Mouse (Mus musculus) midbrain, embryonic 15.5 days (tissue): ENCODE measurements around the gene Socs3. TPM values are rescaled to one million over a fixed set of nuclear protein-coding genes. Genes with fewer than 3 reads are reported as not detected.

Experiments used
- ATAC-seq: fragments of 200-750 bp; cut with Nextera tagmentation; replicated peaks from 2 replicates; pipeline ENCODE4 v1.8.0; 2017; ENCODE audit warnings: moderate TSS enrichment
- H3K27ac ChIP-seq: fragments of 300-500 bp; sonication (generic); 2 replicates; pipeline ENCODE4 v1.5.1; 2015; ENCODE audit warnings: mild to moderate bottlenecking, inconsistent platforms
- H3K27me3 ChIP-seq: fragments of 300-500 bp; sonication (generic); replicated peaks from 2 replicates; pipeline ENCODE4 v1.6.1; 2015; ENCODE audit warnings: inconsistent platforms
- H3K36me3 ChIP-seq: fragments of 300-500 bp; sonication (generic); replicated peaks from 2 replicates; pipeline ENCODE4 v1.6.1; 2015; ENCODE audit warnings: inconsistent platforms
- H3K4me1 ChIP-seq: fragments of 300-500 bp; sonication (generic); 2 replicates; pipeline ENCODE4 v1.6.1; 2015; ENCODE audit warnings: inconsistent platforms
- H3K4me2 ChIP-seq: fragments of 300-500 bp; sonication (generic); 2 replicates; pipeline ENCODE4 v1.6.1; 2015; ENCODE audit warnings: inconsistent platforms, mild to moderate bottlenecking, moderate library complexity
- H3K4me3 ChIP-seq: fragments of 300-500 bp; sonication (generic); 2 replicates; pipeline ENCODE4 v1.5.1; 2015; ENCODE audit warnings: mild to moderate bottlenecking, inconsistent platforms
- H3K9ac ChIP-seq: fragments of 300-500 bp; sonication (generic); 2 replicates; pipeline ENCODE4 v1.6.1; 2015; ENCODE audit warnings: mild to moderate bottlenecking, inconsistent platforms
- H3K9me3 ChIP-seq: fragments of 300-500 bp; sonication (generic); 2 replicates; pipeline ENCODE4 v1.6.1; 2016; ENCODE audit warnings: inconsistent platforms
- WGBS: fragments of 180-500 bp; shearing (Covaris S2); methylation state at CpG from one replicate; pipeline ENCODE4 v1.1.7; 2015; ENCODE audit warnings: mixed read lengths; 5-methylcytosine and 5-hydroxymethylcytosine counted together
- polyA plus RNA-seq: library from polyadenylated mRNA; unstranded; fragments of >200 nt; fragmentation: Nextera tagmentation; extraction: Ambion mirVana; gene quantifications from 2 replicates; pipeline ENCODE4 v1.2.1, GENCODE M21; 2015

The Socs3 gene
- polyA plus RNA-seq: 8.7 and 8.9 TPM in 2 replicates

DNA sequence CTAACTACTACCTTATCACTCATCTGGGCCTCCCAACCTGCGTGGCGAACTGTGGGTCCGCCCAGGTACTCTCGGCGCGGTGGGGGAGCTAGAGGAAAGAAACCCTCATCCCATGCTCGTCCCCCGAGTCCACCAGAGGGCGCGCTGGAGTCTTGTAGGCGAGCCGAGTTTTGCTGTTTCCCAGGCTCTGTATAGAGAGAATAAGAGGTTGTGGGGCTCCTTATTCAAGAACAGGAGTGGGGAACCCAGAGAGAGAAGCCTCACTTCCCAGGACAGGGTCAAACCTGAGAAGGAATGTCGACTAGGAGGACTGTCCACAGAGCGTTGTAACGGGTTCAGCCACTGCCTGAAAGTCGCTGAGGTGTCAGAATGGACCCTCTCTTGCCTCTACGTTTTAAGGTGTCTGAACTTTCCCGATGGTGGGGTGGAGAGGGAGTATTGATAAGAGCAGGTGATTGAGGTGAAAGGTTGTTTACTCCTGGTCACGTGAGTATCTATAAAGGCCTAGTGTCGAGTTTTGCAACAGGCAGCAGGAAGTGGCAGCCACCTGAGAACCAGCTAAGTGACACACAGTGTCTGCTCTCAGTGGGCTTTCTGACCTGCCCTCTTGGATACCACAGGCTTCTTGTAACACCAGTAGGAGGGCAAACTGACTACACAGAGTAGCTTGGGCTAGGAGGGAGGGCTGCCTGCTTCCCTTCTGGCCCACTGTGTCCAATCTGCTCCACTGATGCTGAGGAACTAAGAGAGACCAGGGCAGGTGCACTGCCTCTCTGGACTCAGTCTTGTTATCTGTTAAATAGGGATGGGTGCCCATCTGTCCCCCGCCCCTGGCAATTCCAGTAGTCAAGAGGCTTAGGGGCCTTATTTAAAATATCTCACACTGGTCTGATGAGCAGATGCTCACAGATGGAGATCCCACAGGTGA lies at the start of gene Socs3:
Gene Socs3 (minus strand): TSS at position 103 of the 928 bp plus-strand sequence.
- Histone ChIP-seq H3K36me3 (no peaks in the 10 kb centered on the region), H3K4me1 (peaks cover 56% of the 10 kb centered on the region), H3K4me3 (peak within 1 kb of the TSS; percentile 60), H3K9ac (peak within 1 kb of the TSS; percentile 59), H3K27me3 (peaks cover 20% of the 10 kb centered on the region), H3K9me3 (no peaks in the 10 kb centered on the region), H3K27ac (peak within 1 kb of the TSS; percentile 79), H3K4me2 (peak within 1 kb of the TSS; percentile 90)
- WGBS: 12% methylated on average over 21 of the region's 21 CpGs
- peak; percentile 31 for ATAC-seq

GRCm38 (mm10) chr11:118018328-118018727 lies 48.5 kb upstream of the Socs3 start:
- Histone ChIP-seq H3K9ac (no peak overlapping the region), H3K9me3 (no peaks in the 10 kb centered on the region), H3K27ac (no peak overlapping the region), H3K4me3 (no peak overlapping the region), H3K36me3 (peaks cover 9% of the 10 kb centered on the region), H3K27me3 (no peaks in the 10 kb centered on the region), H3K4me1 (no peaks in the 10 kb centered on the region), H3K4me2 (no peak overlapping the region)
- ATAC-seq: no peak
- 91% methylated on average over 4 of the region's 4 CpGs for WGBS

GRCm38 (mm10) chr11:118015381-118016145 lies 45.7 kb upstream of the Socs3 start:
- Histone ChIP-seq H3K4me3 (no peak overlapping the region), H3K4me2 (no peak overlapping the region), H3K27ac (no peak overlapping the region), H3K9ac (no peak overlapping the region), H3K4me1 (no peaks in the 10 kb centered on the region), H3K27me3 (no peaks in the 10 kb centered on the region), H3K36me3 (peaks cover 6% of the 10 kb centered on the region), H3K9me3 (no peaks in the 10 kb centered on the region)
- 86% methylated on average over 8 of the region's 8 CpGs for WGBS
- ATAC-seq: no peak

- H3K27ac ChIP-seq: no peak overlapping the region
- H3K9me3 ChIP-seq: no peaks in the 10 kb centered on the region
- H3K4me3 ChIP-seq: no peak overlapping the region
- ATAC-seq: no peak
- H3K36me3 ChIP-seq: no peaks in the 10 kb centered on the region; the same call in none of the 2 replicates
- H3K27me3 ChIP-seq: no peaks in the 10 kb centered on the region
- H3K9ac ChIP-seq: no peak overlapping the region
- no peak overlapping the region for H3K4me2 ChIP-seq
- WGBS: 88% methylated on average over 12 of the region's 12 CpGs
- peaks cover 6% of the 10 kb centered on the region for H3K4me1 ChIP-seq
Observed at GRCm38 (mm10) chr11:118014391-118014995, 44.6 kb upstream of the Socs3 start.

GRCm38 (mm10) chr11:118013339-118013738 lies 43.5 kb upstream of the Socs3 start:
- H3K36me3 ChIP-seq: no peaks in the 10 kb centered on the region; the same call in 1 of the 2 replicates
- no peak for ATAC-seq
- no peaks in the 10 kb centered on the region for H3K27me3 ChIP-seq
- peaks cover 17% of the 10 kb centered on the region for H3K4me1 ChIP-seq
- no peak overlapping the region for H3K9ac ChIP-seq
- no peaks in the 10 kb centered on the region for H3K9me3 ChIP-seq
- 80% methylated on average over 2 of the region's 2 CpGs for WGBS
- no peak overlapping the region for H3K27ac ChIP-seq
- H3K4me3 ChIP-seq: no peak overlapping the region
- no peak overlapping the region for H3K4me2 ChIP-seq

GRCm38 (mm10) chr11:118012595-118012994 lies 42.7 kb upstream of the Socs3 start:
- Histone ChIP-seq H3K27me3 (no peaks in the 10 kb centered on the region), H3K36me3 (no peaks in the 10 kb centered on the region), H3K9me3 (no peaks in the 10 kb centered on the region), H3K4me1 (peaks cover 17% of the 10 kb centered on the region), H3K4me3 (no peak overlapping the region), H3K27ac (no peak overlapping the region), H3K4me2 (no peak overlapping the region), H3K9ac (no peak overlapping the region)
- WGBS: 89% methylated on average over 1 of the region's 1 CpGs
- no peak for ATAC-seq

DNA sequence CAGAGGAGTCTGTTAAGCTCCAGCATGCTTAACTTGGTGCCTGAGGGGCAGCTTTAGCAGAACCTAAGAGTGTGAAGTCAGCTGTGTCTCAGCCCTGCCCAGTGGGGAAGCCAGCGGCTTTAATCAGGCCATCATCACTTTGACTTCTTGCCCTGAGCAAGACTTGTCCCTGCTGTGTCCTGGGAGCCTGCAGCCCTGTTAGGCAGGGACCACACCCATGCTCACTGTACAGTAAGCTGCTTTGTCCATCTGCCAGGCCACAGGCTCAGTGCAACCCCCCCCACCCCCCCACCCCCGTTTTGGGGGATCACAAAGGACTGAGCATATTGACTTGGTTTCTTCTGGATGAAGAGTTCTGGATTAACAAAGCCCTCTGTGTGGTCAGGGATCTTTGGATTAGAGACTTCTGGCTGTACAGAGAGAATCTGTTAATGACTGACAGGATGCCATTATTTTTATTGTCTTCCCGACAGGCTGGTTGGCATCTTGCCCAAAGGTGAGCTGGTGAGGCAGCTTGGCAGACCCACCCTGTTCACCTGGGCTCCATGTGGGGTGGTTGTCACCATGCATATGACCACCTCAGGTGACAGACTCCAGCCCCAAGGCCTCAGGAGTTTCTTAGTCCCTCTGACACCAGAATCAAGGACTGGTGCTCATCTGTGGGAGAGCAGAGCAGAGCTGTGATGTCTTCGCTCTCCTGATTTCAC lies 40.2 kb upstream of the Socs3 start:
- Histone ChIP-seq H3K9me3 (no peaks in the 10 kb centered on the region), H3K36me3 (peaks cover 16% of the 10 kb centered on the region; the same call in 1 of the 2 replicates), H3K27ac (no peak overlapping the region), H3K4me1 (peaks cover 17% of the 10 kb centered on the region), H3K9ac (no peak overlapping the region), H3K4me2 (no peak overlapping the region), H3K27me3 (no peaks in the 10 kb centered on the region), H3K4me3 (no peak overlapping the region)
- ATAC-seq: no peak
- 49% methylated on average over 4 of the region's 4 CpGs for WGBS

- Histone ChIP-seq H3K9ac (no peak overlapping the region), H3K36me3 (peaks cover 16% of the 10 kb centered on the region; the same call in 1 of the 2 replicates)
- 84% methylated on average over 8 of the region's 8 CpGs for WGBS
Observed at GRCm38 (mm10) chr11:118008843-118009242, 39.0 kb upstream of the Socs3 start.

DNA sequence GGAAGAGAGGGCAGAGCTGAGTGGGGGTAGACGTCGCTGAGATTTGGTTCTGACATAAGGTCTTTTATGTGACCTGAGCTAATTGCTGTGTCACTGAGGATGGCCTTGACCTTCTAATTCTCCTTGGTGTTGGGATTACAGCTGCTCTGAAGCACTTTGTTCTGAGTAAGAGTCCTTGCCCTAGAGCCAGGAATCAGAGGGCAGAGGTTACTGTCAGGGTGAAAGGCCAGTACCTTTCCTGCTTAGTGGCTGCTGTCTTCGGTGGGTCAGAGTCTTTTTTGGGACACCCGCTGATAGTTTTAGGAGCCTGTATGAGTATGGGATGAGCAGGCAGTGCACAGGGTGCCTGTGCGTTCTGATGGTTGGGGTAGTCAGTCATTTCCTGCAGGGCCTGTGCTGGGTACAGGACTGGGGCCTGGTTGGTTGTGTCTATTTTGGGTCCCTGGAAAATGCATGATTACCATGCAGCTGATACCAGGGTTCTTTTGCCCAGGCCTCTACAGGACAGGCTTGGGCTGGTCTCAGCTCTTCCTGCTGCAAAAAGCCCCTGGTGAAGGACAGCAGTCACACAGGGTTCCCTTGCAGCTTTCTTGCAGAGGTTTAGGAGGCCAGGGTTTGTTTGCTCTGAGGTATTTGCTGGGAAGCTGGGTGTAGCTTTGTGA lies 38.4 kb upstream of the Socs3 start:
- H3K36me3 ChIP-seq: peaks cover 19% of the 10 kb centered on the region; the same call in 1 of the 2 replicates
- H3K27ac ChIP-seq: no peak overlapping the region
- no peak overlapping the region for H3K4me2 ChIP-seq
- WGBS: 52% methylated on average over 5 of the region's 5 CpGs
- no peaks in the 10 kb centered on the region for H3K9me3 ChIP-seq
- no peak overlapping the region for H3K4me3 ChIP-seq
- H3K9ac ChIP-seq: no peak overlapping the region
- H3K4me1 ChIP-seq: peaks cover 17% of the 10 kb centered on the region
- no peak for ATAC-seq
- H3K27me3 ChIP-seq: no peaks in the 10 kb centered on the region

More at GRCm38 (mm10) chr11:118008843-118009242, 39.0 kb upstream of the Socs3 start:
- H3K27ac ChIP-seq: no peak overlapping the region
- no peaks in the 10 kb centered on the region for H3K9me3 ChIP-seq
- ATAC-seq: no peak
- H3K4me3 ChIP-seq: no peak overlapping the region
- H3K4me1 ChIP-seq: peaks cover 17% of the 10 kb centered on the region
- no peak overlapping the region for H3K4me2 ChIP-seq
- no peaks in the 10 kb centered on the region for H3K27me3 ChIP-seq

DNA sequence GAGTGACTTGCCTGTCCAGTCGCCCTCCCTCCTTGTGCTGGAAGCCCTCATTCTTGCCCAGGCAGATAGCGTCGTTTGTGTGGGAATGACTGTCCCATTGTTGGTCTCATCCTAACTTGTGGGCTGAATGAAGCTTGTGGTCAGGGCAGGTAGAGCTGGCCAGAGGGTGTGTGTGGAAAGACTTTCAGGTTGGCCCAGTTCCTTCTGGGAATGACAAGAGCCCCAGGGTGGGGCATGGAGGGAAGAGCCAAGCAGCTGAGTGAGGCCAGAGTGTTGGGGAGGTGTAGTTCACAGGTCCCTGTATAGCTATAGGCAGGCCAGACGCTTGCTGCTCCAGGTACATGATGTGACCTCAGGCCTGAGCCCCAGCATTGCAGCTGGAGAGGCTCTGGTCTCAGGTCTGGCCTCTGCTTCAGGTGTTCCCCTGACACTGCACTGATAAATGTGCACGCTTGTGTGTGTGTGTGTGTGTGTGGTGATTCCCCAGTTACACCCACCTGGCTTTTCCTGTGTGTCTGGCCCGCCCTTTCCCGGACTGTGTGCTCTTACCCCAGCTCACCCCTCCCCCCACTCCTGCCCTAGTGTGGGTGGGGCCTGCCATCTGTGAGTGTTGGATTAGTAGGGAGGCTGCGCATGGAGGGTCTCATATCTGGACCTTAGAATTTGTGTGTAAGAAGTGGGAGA lies 37.8 kb upstream of the Socs3 start:
- Histone ChIP-seq H3K4me3 (no peak overlapping the region), H3K4me2 (no peak overlapping the region), H3K9me3 (no peaks in the 10 kb centered on the region), H3K27me3 (no peaks in the 10 kb centered on the region), H3K9ac (no peak overlapping the region), H3K27ac (no peak overlapping the region), H3K36me3 (peaks cover 24% of the 10 kb centered on the region; the same call in 1 of the 2 replicates), H3K4me1 (peaks cover 17% of the 10 kb centered on the region)
- no peak for ATAC-seq
- 71% methylated on average over 8 of the region's 8 CpGs for WGBS

GRCm38 (mm10) chr11:118004217-118004616 lies 34.4 kb upstream of the Socs3 start:
- Histone ChIP-seq H3K27ac (no peak overlapping the region), H3K4me1 (peaks cover 9% of the 10 kb centered on the region), H3K9me3 (no peaks in the 10 kb centered on the region), H3K4me3 (no peak overlapping the region), H3K4me2 (no peak overlapping the region), H3K9ac (no peak overlapping the region), H3K36me3 (peaks cover 36% of the 10 kb centered on the region; the same call in 1 of the 2 replicates), H3K27me3 (no peaks in the 10 kb centered on the region)
- WGBS: 89% methylated on average over 5 of the region's 5 CpGs
- no peak for ATAC-seq
